Mouse (Mus musculus) liver, embryonic 14 days (tissue): ENCODE data around the gene Psme2. TPM values are rescaled to one million over a fixed set of nuclear protein-coding genes. Genes with fewer than 3 reads are reported as not detected.

Experiments used
- polyA plus RNA-seq: library from polyadenylated mRNA; depleted of rRNA; stranded (reverse); fragments of >200 nt; gene quantifications from 2 replicates; pipeline ENCODE4 v1.2.3, GENCODE M21; 2012; rRNA removed

Psme2 gene
- 63.6 and 64.0 TPM in 2 replicates for polyA plus RNA-seq

GRCm38 (mm10) chr14:55590748-55591330 lies at the start of gene Psme2:
TSS of gene Psme2 (minus strand) at chr14:55591113.

GRCm38 (mm10) chr14:55637795-55638194 lies 46.9 kb upstream of the Psme2 start, which contains the start of gene Gm49378:
TSS of gene Gm49378 (minus strand) at chr14:55637895.

DNA sequence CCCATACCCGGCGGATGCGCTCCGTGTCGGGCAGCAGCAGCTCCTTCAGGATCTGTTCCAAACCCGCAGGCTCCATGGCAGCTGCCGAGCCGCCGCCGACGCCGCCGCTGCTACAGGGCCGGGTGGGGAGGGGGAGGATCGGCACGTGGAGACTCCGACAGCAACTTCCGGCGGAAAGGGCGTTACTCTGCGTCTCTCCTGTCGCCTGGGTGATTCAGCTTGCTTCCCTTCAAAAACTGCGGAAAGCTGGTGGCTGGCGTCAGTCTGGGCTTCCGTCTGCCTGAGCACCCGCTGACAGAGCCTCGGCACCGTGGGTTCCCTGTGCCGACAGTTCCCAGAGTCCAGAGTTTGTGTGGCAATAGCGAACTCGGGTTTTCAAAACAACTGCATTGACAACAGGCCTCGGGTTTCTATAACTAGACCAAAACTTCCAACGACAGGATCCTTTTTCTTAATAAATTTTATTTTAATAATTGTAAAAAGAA lies 44.7 kb upstream of the Psme2 start, which contains the start of gene Ipo4:
TSS of gene Ipo4 (minus strand) at position 435 of the 485 bp plus-strand sequence.

DNA sequence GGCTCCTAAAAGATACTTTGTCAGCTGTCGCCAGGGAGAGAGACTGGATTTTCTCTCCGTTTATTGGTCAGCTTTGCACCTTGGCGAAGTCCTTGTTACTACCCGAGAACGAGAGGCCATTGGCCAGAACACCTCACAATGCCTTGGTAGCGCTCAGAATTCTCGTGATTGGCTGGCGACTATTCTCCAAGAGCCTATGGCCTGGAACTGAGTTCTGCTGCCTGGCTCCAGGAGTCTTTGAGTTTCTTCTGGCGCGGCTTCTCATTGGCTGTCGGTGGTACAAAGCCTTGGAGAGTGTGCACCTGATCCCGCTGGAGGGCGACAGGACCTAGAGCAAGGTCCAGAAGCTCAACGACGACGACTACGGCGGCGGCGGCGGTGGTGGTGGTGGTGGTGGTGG lies 26.9 kb upstream of the Psme2 start, which contains the start of gene Rec8:
TSS of gene Rec8 (plus strand) at position 216 of the 400 bp plus-strand sequence.

DNA sequence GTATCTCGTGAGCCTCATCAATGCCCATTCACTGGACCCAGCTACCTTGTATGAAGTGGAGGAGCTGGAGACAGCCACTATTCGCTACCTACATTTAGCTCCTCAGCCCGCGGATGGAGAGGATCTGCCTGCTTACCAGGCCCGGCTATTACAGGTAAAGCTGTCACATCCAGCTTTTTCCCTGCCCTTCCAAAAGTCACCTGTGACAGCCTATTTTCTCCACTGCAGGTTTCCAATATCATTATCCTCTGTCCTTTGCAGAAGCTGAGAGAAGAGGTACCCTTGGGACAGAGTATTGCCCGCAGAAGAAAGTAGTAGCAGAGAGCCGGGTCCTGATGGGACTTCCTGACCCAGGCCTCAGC lies 12.3 kb upstream of the Psme2 start, which contains the start of gene Irf9:
TSS of gene Irf9 (plus strand) at position 301 of the 362 bp plus-strand sequence.

DNA sequence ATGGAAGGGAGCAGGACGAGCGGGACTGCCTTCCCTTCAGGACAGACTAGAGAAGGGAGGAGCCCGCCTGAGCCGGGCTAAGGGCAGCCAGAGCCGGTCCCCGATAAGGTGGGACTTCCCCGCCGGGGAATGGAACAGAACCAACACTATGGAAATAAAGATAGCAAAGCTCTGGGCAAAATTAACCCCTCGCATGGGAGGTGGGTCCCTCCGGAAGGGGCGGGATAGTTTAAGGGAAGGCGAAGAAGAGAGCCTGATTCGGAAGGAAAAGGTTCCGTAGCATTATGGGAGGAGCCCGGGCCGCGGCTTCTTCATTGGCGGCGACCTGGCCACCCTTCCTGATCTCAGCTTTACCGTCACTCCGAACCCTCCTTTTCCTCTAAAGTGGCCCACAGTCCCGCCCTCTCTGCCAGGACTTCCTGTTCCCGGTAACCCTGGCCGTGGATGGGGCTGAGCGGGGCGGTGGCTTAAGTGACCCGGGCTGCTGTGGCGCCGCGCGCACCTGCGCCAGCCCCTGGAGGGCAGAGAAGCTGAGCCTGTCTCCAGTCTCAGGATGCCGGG lies 498 bp upstream of the Psme2 start, which contains the start of gene Rnf31:
TSS of gene Rnf31 (plus strand) at position 378 of the 561 bp plus-strand sequence.

GRCm38 (mm10) chr14:55584702-55585565 lies 6.0 kb downstream of the Psme2 start, which contains the start of gene Emc9:
TSS of gene Emc9 (minus strand) at chr14:55585302.

DNA sequence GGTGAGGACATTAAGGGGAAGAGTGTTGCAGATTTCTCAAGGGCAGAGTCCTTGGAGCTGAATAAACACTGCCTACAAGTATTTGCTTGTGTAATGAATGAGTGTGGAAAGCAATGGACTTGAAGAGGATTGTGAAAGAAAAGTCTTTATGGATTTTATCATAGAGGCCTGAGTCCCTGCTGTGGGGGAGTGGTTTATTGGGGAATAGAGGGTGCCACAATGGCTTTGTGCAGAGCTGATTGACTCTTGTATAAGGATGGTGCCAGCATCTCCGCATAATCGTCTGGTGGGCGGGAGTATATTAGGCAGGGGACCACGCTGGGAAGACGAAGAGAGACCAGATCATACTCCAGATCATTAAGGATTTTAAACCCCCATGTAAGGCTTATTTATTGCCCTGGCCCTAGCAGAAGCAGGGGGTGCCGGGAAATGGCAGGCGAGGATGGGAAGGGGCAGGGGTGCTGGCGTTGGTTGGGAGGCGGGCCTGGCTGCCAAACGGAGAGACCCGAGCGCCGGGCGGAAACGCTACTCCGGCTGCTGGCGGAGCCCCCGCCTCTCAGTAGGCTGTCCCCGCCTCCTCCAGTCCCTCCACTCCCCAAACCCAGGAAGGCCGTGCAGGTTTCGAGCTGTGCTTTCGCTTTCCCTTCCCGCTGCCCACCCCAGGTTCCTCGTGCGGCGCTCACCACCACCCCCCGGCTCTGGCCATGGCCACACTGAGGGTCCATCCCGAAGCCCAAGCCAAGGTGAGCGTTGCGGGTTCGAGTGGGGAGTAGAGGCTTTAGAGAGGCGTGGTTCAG lies 12.8 kb downstream of the Psme2 start, which contains the start of gene Psme1:
TSS of gene Psme1 (plus strand) at position 253 of the 797 bp plus-strand sequence.

DNA sequence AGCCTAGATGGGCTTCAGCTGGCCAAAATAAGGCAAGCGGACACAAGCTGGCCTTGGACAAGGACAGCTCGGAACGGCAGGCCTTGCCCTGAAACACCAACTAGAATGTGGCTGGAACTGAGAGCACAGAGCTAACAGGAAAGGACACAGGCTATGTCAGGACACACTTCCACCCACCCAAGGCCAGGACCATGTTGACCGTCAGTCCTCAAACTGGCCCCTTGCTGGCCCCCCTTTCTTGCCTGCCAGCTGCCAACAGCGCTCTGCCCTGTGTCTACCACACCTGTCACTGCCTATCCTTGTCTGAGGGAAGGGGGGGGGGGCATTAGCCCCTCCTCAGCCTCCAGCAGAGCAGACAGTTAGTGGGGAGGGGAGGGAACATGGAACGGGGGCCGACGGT lies 15.6 kb downstream of the Psme2 start, which contains the start of gene Fitm1:
TSS of gene Fitm1 (plus strand) at position 316 of the 400 bp plus-strand sequence.

DNA sequence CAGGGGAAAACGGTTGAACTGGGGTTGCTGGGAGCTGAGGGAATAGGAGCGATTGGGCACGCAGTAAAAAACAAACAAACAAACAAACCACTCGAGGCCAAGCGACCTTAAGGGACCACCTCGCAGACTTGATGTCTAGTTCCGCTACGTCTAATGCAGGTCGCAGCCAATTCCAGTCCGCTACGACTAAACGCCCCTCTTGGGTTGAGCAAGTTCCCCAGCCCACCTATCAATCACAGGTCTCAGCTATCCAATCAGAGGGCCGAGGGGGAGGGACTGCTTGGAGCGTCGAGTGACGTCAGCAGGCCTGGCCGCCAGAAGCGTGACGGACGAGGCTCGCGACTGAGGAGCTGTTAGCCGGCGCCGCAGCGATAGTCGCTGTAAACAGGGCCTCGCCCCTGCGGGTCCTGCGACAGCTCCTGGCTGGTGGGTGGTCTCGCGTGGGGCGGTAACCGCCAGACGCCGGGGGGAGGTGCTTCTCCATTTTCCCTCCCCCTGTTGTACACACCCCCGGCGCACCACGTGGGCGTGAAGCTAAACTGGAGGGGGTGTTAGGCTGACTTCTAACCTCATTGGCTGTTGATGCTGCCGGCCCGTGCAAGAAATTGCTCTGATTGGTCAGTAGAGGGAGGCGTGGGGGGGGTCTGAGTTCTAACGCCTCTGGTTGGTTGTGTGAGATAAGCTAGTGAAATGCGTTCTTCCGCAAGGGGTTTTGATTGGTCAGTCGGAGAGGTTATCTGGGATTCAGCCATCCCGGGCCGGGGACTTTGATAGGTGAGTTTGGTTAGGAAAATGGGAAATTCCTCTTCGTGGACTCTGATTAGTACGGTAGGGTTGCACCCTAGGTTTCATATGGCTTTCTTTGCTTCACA lies 30.5 kb downstream of the Psme2 start, which contains the start of gene A730061H03Rik:
TSS of gene A730061H03Rik (minus strand) at position 205 of the 872 bp plus-strand sequence.

GRCm38 (mm10) chr14:55559799-55560201 lies 31.1 kb downstream of the Psme2 start, which contains the start of gene Dcaf11:
TSS of gene Dcaf11 (plus strand) at chr14:55560006.

GRCm38 (mm10) chr14:55540067-55540786 lies 50.7 kb downstream of the Psme2 start, which contains the start of gene Pck2:
TSS of gene Pck2 (plus strand) at chr14:55540266.

Other genes starting within 250 kb of the Psme2 start
- gene Dhrs4, start 112.4 kb downstream of the Psme2 start, polyA plus RNA-seq: 45.3 and 46.0 TPM in 2 replicates
- gene Carmil3, start 100.5 kb downstream of the Psme2 start, polyA plus RNA-seq: 2.0 and 2.3 TPM in 2 replicates
- gene Cpne6, start 80.7 kb downstream of the Psme2 start, polyA plus RNA-seq: 0.06 and 0.08 TPM in 2 replicates
- 0.01 TPM in 1 of 2 replicates, not detected in the other for gene Nrl, start 66.1 kb downstream of the Psme2 start, polyA plus RNA-seq
- gene Pck2, start 50.8 kb downstream of the Psme2 start, polyA plus RNA-seq: 21.6 and 22.1 TPM in 2 replicates
- 29.4 and 35.9 TPM in 2 replicates for gene Dcaf11, start 31.1 kb downstream of the Psme2 start, polyA plus RNA-seq
- 0.76 and 0.83 TPM in 2 replicates for gene A730061H03Rik, start 30.7 kb downstream of the Psme2 start, polyA plus RNA-seq
- 0.20 and 0.69 TPM in 2 replicates for gene Fitm1, start 15.5 kb downstream of the Psme2 start, polyA plus RNA-seq
- gene Psme1, start 13.0 kb downstream of the Psme2 start, polyA plus RNA-seq: 49.6 and 57.9 TPM in 2 replicates
- 17.8 and 19.8 TPM in 2 replicates for gene Emc9, start 5.8 kb downstream of the Psme2 start, polyA plus RNA-seq
- gene Rnf31, start 595 bp upstream of the Psme2 start, polyA plus RNA-seq: 5.9 and 7.5 TPM in 2 replicates
- gene Irf9, start 12.5 kb upstream of the Psme2 start, polyA plus RNA-seq: 17.6 and 23.7 TPM in 2 replicates
- 1.7 and 2.1 TPM in 2 replicates for gene Rec8, start 26.9 kb upstream of the Psme2 start, polyA plus RNA-seq
- 24.1 TPM in 2 replicates for gene Ipo4, start 44.8 kb upstream of the Psme2 start, polyA plus RNA-seq
- gene Gm49378, start 46.8 kb upstream of the Psme2 start, polyA plus RNA-seq: 1.5 and 1.6 TPM in 2 replicates
- gene Tm9sf1, start 52.7 kb upstream of the Psme2 start, polyA plus RNA-seq: 25.0 and 29.3 TPM in 2 replicates
- 0.35 and 0.44 TPM in 2 replicates for gene Tssk4, start 59.1 kb upstream of the Psme2 start, polyA plus RNA-seq
- gene Mdp1, start 69.4 kb upstream of the Psme2 start, polyA plus RNA-seq: 14.2 and 15.2 TPM in 2 replicates
- gene Gmpr2, start 80.8 kb upstream of the Psme2 start, polyA plus RNA-seq: 13.3 and 16.5 TPM in 2 replicates
- gene Nedd8, start 81.0 kb upstream of the Psme2 start, polyA plus RNA-seq: 177 and 195 TPM in 2 replicates
- 15.3 and 17.8 TPM in 2 replicates for gene Tinf2, start 90.7 kb upstream of the Psme2 start, polyA plus RNA-seq
- 2.4 and 2.5 TPM in 2 replicates for gene Tgm1, start 122.8 kb upstream of the Psme2 start, polyA plus RNA-seq
- gene Rabggta, start 131.2 kb upstream of the Psme2 start, polyA plus RNA-seq: 10.6 and 12.3 TPM in 2 replicates
- gene Dhrs1, start 154.6 kb upstream of the Psme2 start, polyA plus RNA-seq: 27.6 and 31.2 TPM in 2 replicates
- gene Nop9, start 154.6 kb upstream of the Psme2 start, polyA plus RNA-seq: 12.2 and 15.0 TPM in 2 replicates
- gene Cideb, start 167.3 kb upstream of the Psme2 start, polyA plus RNA-seq: 36.1 and 38.6 TPM in 2 replicates
- gene Ltb4r2, start 170.3 kb upstream of the Psme2 start, polyA plus RNA-seq: 0.57 and 0.65 TPM in 2 replicates
- gene Ltb4r1, start 174.8 kb upstream of the Psme2 start, polyA plus RNA-seq: 2.2 and 3.1 TPM in 2 replicates
- 0.86 and 0.99 TPM in 2 replicates for gene Adcy4, start 193.0 kb upstream of the Psme2 start, polyA plus RNA-seq
- 12.6 and 15.4 TPM in 2 replicates for gene Ripk3, start 197.8 kb upstream of the Psme2 start, polyA plus RNA-seq
- 0.71 and 1.5 TPM in 2 replicates for gene Nfatc4, start 232.0 kb upstream of the Psme2 start, polyA plus RNA-seq